Mouse (Mus musculus) heart, postnatal 10 days (tissue): ENCODE measurements around the gene Ccl27a. TPM values are rescaled to one million over a fixed set of nuclear protein-coding genes. Genes with fewer than 3 reads are reported as not detected.
"Not testable (repeated sequence)": the region's sequence is repeated elsewhere in the genome, so short reads cannot be mapped to it uniquely, and the experiment has no call there.

Experiments used
- DNase-seq, 2 experiments: peaks; one replicate each; pipeline ENCODE4 v3.0.0; 2021
- intact Hi-C: fragments of 180-260 bp; cut with DNase I; formaldehyde crosslinking; loops from one replicate; pipeline ENCODE4 v1.15.1; 2025
- total RNA-seq, 2 experiments: library from RNA; stranded (reverse); gene quantifications; 2 replicates each; pipeline ENCODE4 v1.2.3; 2021

Ccl27a gene
- 10 to 100 TPM; 23.1 to 24.3 TPM for total RNA-seq

GRCm38 (mm10) chr4:41774002-41774401, at the start of gene Ccl27a:
TSS of gene Ccl27a (minus strand) at chr4:41774247.
- intact Hi-C loops, result not testable (repeated sequence)
- peak; percentile 76 to 82 for DNase-seq

- intact Hi-C loops, DNase-seq: not testable (repeated sequence)
These were observed 9.2 kb upstream of the Ccl27a start for GRCm38 (mm10) chr4:41783197-41783596.

GRCm38 (mm10) chr4:41782711-41783110, 8.7 kb upstream of the Ccl27a start:
- DNase-seq, intact Hi-C loops: not testable (repeated sequence)

- DNase-seq, intact Hi-C loops: not testable (repeated sequence)
These were observed 7.9 kb upstream of the Ccl27a start for GRCm38 (mm10) chr4:41781748-41782485.

- intact Hi-C loops, DNase-seq: not testable (repeated sequence)
These were observed 7.2 kb upstream of the Ccl27a start for GRCm38 (mm10) chr4:41781271-41781670.

GRCm38 (mm10) chr4:41775840-41776239, 1.8 kb upstream of the Ccl27a start:
- DNase-seq, intact Hi-C loops: not testable (repeated sequence)

- intact Hi-C loops, DNase-seq: not testable (repeated sequence)
These were observed 459 bp upstream of the Ccl27a start for GRCm38 (mm10) chr4:41774506-41774905.

- intact Hi-C loops, result not testable (repeated sequence)
- DNase-seq, result peak; percentile 72 to 74
These were observed 545 bp downstream of the Ccl27a start for GRCm38 (mm10) chr4:41773502-41773901.

- intact Hi-C loops, result not testable (repeated sequence)
- peak in 1 of 2 experiments; percentile 29 for DNase-seq
These were observed 1.1 kb downstream of the Ccl27a start for GRCm38 (mm10) chr4:41772946-41773345.

- intact Hi-C loops, result not testable (repeated sequence)
These were observed 6.7 kb downstream of the Ccl27a start for GRCm38 (mm10) chr4:41767301-41767700.

GRCm38 (mm10) chr4:41763176-41763575, 10.9 kb downstream of the Ccl27a start:
- DNase-seq, intact Hi-C loops: not testable (repeated sequence)

More at GRCm38 (mm10) chr4:41767301-41767700, 6.7 kb downstream of the Ccl27a start:
- DNase-seq, result not testable (repeated sequence)

- intact Hi-C loops, result not testable (repeated sequence)
- peak; percentile 77 for DNase-seq
These were observed 11.3 kb downstream of the Ccl27a start for GRCm38 (mm10) chr4:41762688-41763114.

GRCm38 (mm10) chr4:41762099-41762687, 11.9 kb downstream of the Ccl27a start:
- intact Hi-C loops, result no loop called here
- DNase-seq, result no peak

- intact Hi-C loops, result no loop called here
These were observed 12.4 kb downstream of the Ccl27a start for GRCm38 (mm10) chr4:41761680-41762079.

GRCm38 (mm10) chr4:41760911-41761310, 13.1 kb downstream of the Ccl27a start:
- intact Hi-C loops, result no loop called here

More at GRCm38 (mm10) chr4:41761680-41762079, 12.4 kb downstream of the Ccl27a start:
- DNase-seq, result no peak

GRCm38 (mm10) chr4:41760288-41760721, 13.7 kb downstream of the Ccl27a start:
- DNase-seq, result peak; percentile 94 to 95
- intact Hi-C loops, result no loop called here

More at GRCm38 (mm10) chr4:41760911-41761310, 13.1 kb downstream of the Ccl27a start:
- DNase-seq, result no peak

GRCm38 (mm10) chr4:41759656-41760287, 14.3 kb downstream of the Ccl27a start:
- intact Hi-C loops, result no loop called here
- peak; percentile 29 to 46 for DNase-seq

- peak; percentile 53 to 65 for DNase-seq
- intact Hi-C loops, result no loop called here
These were observed 14.8 kb downstream of the Ccl27a start for GRCm38 (mm10) chr4:41759206-41759605.

GRCm38 (mm10) chr4:41758701-41759100, 15.3 kb downstream of the Ccl27a start:
- intact Hi-C loops, result no loop called here
- DNase-seq, result no peak

- intact Hi-C loops, result no loop called here
- no peak for DNase-seq
These were observed 16.0 kb downstream of the Ccl27a start for GRCm38 (mm10) chr4:41758021-41758420.

- intact Hi-C loops, result no loop called here
- DNase-seq, result no peak
These were observed 16.7 kb downstream of the Ccl27a start for GRCm38 (mm10) chr4:41757321-41757720.
